In genomic region chr10:4079643-4080244, GRCm38 (mm10) we compare ENCODE assay signal across 8 mouse cellular contexts.
DNase-seq lines count a peak whose midpoint lies in the region; ATAC-seq and TF ChIP-seq lines count a peak whose summit lies in the region.

No protein-coding gene starts in this region.

- H3K9me3 ChIP-seq in embryonic facial prominence, embryonic 15.5 days (replicated peaks), result no peaks in the 10 kb centered on the region
- H3K9me3 ChIP-seq in heart, embryonic 13.5 days, result no peaks in the 10 kb centered on the region

- DNase-seq in spleen, adult 18-20 months, result peak; percentile 13 to 38
- DNase-seq in spleen, postnatal 4 days (ENCODE audit: low spot score in 2 of 2), result no peak
- peak; percentile 90 for DNase-seq in kidney, postnatal 10 days
- DNase-seq in liver, adult 2 months (ENCODE audit: extremely low read depth, low read depth, low spot score), result peak; percentile 35
- peak; percentile 44 for DNase-seq in ovary, postnatal 14 days (ENCODE audit: low spot score)
- DNase-seq in Muller cell, postnatal 12 days (ENCODE audit: inconsistent ontology term), result no peak

- no peaks in the 10 kb centered on the region for H3K27me3 ChIP-seq in embryonic facial prominence, embryonic 15.5 days
- H3K27me3 ChIP-seq in heart, embryonic 13.5 days (replicated peaks), result no peaks in the 10 kb centered on the region
- no peaks in the 10 kb centered on the region for H3K27me3 ChIP-seq in liver, adult 2 months (ENCODE audit: control insufficient read depth, insufficient read depth, low read length)

- H3K4me1 ChIP-seq in embryonic facial prominence, embryonic 15.5 days, result peaks cover 8% of the 10 kb centered on the region
- H3K4me1 ChIP-seq in heart, embryonic 13.5 days, result peaks cover 33% of the 10 kb centered on the region
- peaks cover 1% of the 10 kb centered on the region; the same call in 1 of the 2 replicates for H3K4me1 ChIP-seq in liver, adult 2 months (ENCODE audit: control insufficient read depth, insufficient read depth, low read length)

- H3K27ac ChIP-seq in embryonic facial prominence, embryonic 15.5 days (replicated peaks), result peak overlapping the region; percentile 51; the same call in 1 of the 2 replicates
- peak overlapping the region; percentile 87 for H3K27ac ChIP-seq in heart, embryonic 13.5 days (replicated peaks)
- peak overlapping the region; percentile 73 for H3K27ac ChIP-seq in liver, adult 2 months (replicated peaks; ENCODE audit: insufficient read depth, low read depth, low read length)

- 0 out of 2 replicates have a peak, but pooled peaks have one; percentile 39 for ATAC-seq in embryonic facial prominence, embryonic 15.5 days (ENCODE audit: insufficient number of reproducible peaks, low FRiP score, low TSS enrichment, low read depth)
- peak; percentile 35; the same call in 1 of the 2 replicates for ATAC-seq in heart, embryonic 13.5 days (ENCODE audit: extremely low read depth, insufficient number of reproducible peaks, low FRiP score, low TSS enrichment)

- H3K4me3 ChIP-seq in embryonic facial prominence, embryonic 15.5 days (replicated peaks), result no peak overlapping the region
- H3K4me3 ChIP-seq in heart, embryonic 13.5 days, result no peak overlapping the region; the same call in 1 of the 2 replicates
- no peak overlapping the region; the same call in 1 of the 2 replicates for H3K4me3 ChIP-seq in liver, adult 2 months (ENCODE audit: insufficient read depth, low read depth, low read length)

- TF ChIP-seq CTCF in liver, adult 2 months (IDR thresholded peaks at IDR 0.05; ENCODE audit: low read depth, low read length), result no peak

- no peak overlapping the region for H3K9ac ChIP-seq in embryonic facial prominence, embryonic 15.5 days
- H3K9ac ChIP-seq in heart, embryonic 13.5 days, result no peak overlapping the region
- no peak overlapping the region for H3K9ac ChIP-seq in liver, adult 2 months (ENCODE audit: low read depth, low read length)

- H3K79me2 ChIP-seq in liver, adult 2 months (ENCODE audit: control insufficient read depth, insufficient read depth, low read length), result no peaks in the 10 kb centered on the region

- TF ChIP-seq POLR2A in liver, adult 2 months (IDR thresholded peaks at IDR 0.05; ENCODE audit: extremely low read depth, insufficient read depth, low read length), result no peak

- no peaks in the 10 kb centered on the region for H3K36me3 ChIP-seq in embryonic facial prominence, embryonic 15.5 days
- H3K36me3 ChIP-seq in heart, embryonic 13.5 days, result peaks cover 15% of the 10 kb centered on the region
- no peaks in the 10 kb centered on the region for H3K36me3 ChIP-seq in liver, adult 2 months (ENCODE audit: control insufficient read depth, insufficient read depth, low read length)

- no peak overlapping the region for H3K4me2 ChIP-seq in embryonic facial prominence, embryonic 15.5 days (replicated peaks)
- H3K4me2 ChIP-seq in heart, embryonic 13.5 days, result peak overlapping the region; percentile 39

- WGBS in embryonic facial prominence, embryonic 15.5 days, result 56% methylated on average over 15 of the region's 15 CpGs
- 45% methylated on average over 15 of the region's 15 CpGs for WGBS in heart, embryonic 13.5 days
- WGBS in liver, adult 2 months, result 69% methylated on average over 15 of the region's 15 CpGs

Comparison
In these comparisons a context has a peak if more than half of its experiments do, and no peak if none do; other contexts are left out.
1. DNase-seq: peak in spleen, adult 18-20 months (2 of 2), kidney, postnatal 10 days (single experiment), liver, adult 2 months (single experiment) and ovary, postnatal 14 days (single experiment); none in spleen, postnatal 4 days (0 of 2) and Muller cell, postnatal 12 days (single experiment).
2. Peak in every context shown above with its lines, with median percentiles within 50 percentile points of each other: H3K27ac ChIP-seq.